Mouse (Mus musculus) forebrain, embryonic 16.5 days (tissue): ENCODE measurements around the gene Naa15. TPM values are rescaled to one million over a fixed set of nuclear protein-coding genes. Genes with fewer than 3 reads are reported as not detected.

Source experiments
- ATAC-seq: fragments of 200-750 bp; cut with Nextera tagmentation; 2 replicates; pipeline ENCODE4 v1.8.0; 2017; ENCODE audit warnings: mild to moderate bottlenecking, moderate library complexity
- H3K27ac ChIP-seq: fragments of 300-500 bp; sonication (generic); 2 replicates; pipeline ENCODE4 v1.5.1; 2014; ENCODE audit warnings: low read length, control low read depth
- H3K27me3 ChIP-seq: fragments of 300-500 bp; sonication (generic); replicated peaks from 2 replicates; pipeline ENCODE4 v1.6.1; 2014; ENCODE audit warnings: low read length; ENCODE audit not compliant: control insufficient read depth, insufficient read depth
- H3K36me3 ChIP-seq: fragments of 300-500 bp; sonication (generic); 2 replicates; pipeline ENCODE4 v1.6.1; 2014; ENCODE audit not compliant: control insufficient read depth, insufficient read depth
- H3K4me1 ChIP-seq: fragments of 300-500 bp; sonication (generic); replicated peaks from 2 replicates; pipeline ENCODE4 v1.6.1; 2014; ENCODE audit warnings: low read length; ENCODE audit not compliant: control insufficient read depth, insufficient read depth
- H3K4me2 ChIP-seq: fragments of 300-500 bp; sonication (generic); 2 replicates; pipeline ENCODE4 v1.6.1; 2014; ENCODE audit warnings: mild to moderate bottlenecking, low read length, control low read depth
- H3K4me3 ChIP-seq: fragments of 300-500 bp; sonication (generic); replicated peaks from 2 replicates; pipeline ENCODE4 v1.5.1; 2014; ENCODE audit warnings: mild to moderate bottlenecking, low read length, control low read depth
- H3K9ac ChIP-seq: fragments of 300-500 bp; sonication (generic); replicated peaks from 2 replicates; pipeline ENCODE4 v1.6.1; 2014; ENCODE audit warnings: low read depth, low read length, control low read depth
- H3K9me3 ChIP-seq: fragments of 300-500 bp; sonication (generic); 2 replicates; pipeline ENCODE4 v1.6.1; 2016; ENCODE audit warnings: low read length; ENCODE audit not compliant: control insufficient read depth
- WGBS: fragments of 180-500 bp; shearing (Covaris S2); extraction: QIAGEN DNeasy Blood & Tissue Kit; methylation state at CpG from one replicate; pipeline ENCODE4 v1.1.7; 2014; 5-methylcytosine and 5-hydroxymethylcytosine counted together
- polyA plus RNA-seq: library from polyadenylated mRNA; unstranded; fragments of >200 nt; fragmentation: Nextera tagmentation; extraction: Ambion mirVana; gene quantifications from 2 replicates; pipeline ENCODE4 v1.2.1, GENCODE M21; 2015

Gene Naa15
- polyA plus RNA-seq, 1 experiment from 2014 or later, result 56.5 TPM

DNA sequence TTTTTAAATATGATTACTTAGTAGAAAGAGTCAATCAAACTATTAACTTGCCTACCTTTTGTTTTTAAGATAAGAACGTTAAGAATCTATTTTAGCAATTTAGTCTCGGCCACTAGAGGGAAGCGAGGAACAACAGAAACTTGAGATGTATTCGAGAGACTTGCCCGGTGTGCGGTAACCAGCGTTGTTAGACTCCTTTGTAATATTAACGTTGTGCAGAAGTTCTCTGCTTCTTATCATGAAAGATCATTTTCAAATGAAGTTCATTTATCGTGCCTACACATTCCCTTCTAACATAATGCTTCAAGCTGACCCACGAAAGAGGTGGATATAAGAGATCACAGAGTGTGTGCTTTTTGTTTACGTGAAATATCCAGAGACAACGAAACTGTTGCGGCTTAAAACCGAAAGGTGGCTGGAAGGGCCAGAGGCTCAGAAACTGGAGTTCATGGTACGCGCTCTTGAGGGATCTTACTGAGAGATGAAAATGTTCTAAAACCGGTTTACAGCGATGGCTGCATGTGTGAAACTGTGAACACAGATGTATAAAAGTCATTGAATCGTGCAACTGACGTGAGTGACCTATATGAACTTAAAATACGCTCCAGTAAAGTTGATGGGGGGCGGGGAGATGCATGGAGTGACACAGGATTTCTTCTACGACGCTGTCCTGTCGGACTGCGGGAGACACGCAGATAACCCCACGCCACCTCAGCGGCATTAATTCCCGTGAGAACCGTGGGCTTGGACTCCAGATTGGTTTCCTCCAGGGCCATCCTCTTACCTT, 36.9 kb upstream of the Naa15 start:
- no peaks in the 10 kb centered on the region for H3K9me3 ChIP-seq
- H3K9ac ChIP-seq, result 0 out of 2 replicates have a peak overlapping the region, but pooled peaks have one; percentile 23
- no peak for ATAC-seq
- peak overlapping the region; percentile 35 for H3K4me2 ChIP-seq
- 46% methylated on average over 31 of the region's 31 CpGs for WGBS
- H3K27me3 ChIP-seq, result no peaks in the 10 kb centered on the region
- H3K27ac ChIP-seq, result no peak overlapping the region
- peak overlapping the region; percentile 25 for H3K4me3 ChIP-seq
- no peaks in the 10 kb centered on the region for H3K4me1 ChIP-seq
- no peaks in the 10 kb centered on the region for H3K36me3 ChIP-seq

DNA sequence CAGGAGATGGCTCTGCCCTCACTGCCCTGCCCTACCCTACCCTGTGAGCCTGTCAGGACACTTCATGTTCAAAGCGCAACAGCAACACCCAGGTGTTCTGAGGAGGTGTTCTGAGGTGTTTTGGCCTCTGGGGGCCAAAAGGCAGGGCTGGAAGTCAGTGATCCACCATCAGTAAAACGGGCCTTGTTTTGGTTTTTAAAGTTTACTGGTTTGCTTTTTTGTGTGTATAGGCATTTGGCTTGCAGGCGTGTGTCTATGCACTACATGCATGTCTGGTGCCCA, 36.3 kb upstream of the Naa15 start:
- no peak overlapping the region for H3K4me2 ChIP-seq
- no peaks in the 10 kb centered on the region for H3K36me3 ChIP-seq
- no peak overlapping the region for H3K4me3 ChIP-seq
- H3K4me1 ChIP-seq, result no peaks in the 10 kb centered on the region
- WGBS, result 82% methylated on average over 3 of the region's 3 CpGs
- H3K9ac ChIP-seq, result no peak overlapping the region
- no peaks in the 10 kb centered on the region for H3K9me3 ChIP-seq
- H3K27me3 ChIP-seq, result no peaks in the 10 kb centered on the region
- no peak overlapping the region for H3K27ac ChIP-seq
- ATAC-seq, result no peak

DNA sequence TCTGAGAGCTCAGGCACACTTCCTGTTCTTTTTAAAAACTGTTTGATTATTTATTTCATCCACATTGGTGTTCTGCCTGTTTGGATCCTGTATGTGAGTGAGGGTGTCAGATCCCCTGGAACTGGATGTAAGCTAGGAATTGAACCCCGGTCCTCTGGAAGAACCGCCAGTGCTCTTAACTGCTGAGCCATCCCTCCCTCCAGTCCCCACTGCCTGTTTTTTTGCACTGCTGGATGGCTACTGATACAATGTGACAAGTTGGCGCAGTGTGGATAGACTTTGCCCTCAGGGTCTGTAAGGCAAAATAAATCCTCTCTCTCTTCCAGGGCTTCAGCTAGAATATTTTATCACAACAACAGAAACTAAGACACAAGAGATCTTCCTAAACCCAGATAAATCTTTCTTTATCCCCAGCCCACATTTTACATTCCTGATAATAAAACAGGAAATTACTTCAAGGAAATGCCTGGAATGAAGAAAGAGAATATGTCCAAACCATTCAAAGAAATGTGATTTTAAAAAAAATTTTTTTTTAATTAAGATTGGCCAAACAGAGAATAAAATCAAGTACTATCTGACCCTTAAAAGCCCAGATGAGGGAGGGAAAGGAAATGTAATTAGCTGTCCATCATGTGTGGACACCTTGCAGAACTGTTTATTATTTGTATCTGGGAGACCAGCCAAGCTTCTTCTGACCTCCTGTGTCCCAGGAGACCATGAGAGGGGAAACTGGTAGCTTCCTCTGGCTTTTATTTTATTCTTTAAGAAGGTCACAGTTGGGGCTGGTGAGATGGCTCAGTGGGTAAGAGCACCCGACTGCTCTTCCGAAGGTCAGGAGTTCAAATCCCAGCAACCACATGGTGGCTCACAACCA, 34.9 kb upstream of the Naa15 start:
- no peaks in the 10 kb centered on the region for H3K36me3 ChIP-seq
- WGBS, result 92% methylated on average over 5 of the region's 5 CpGs
- no peak overlapping the region for H3K9ac ChIP-seq
- ATAC-seq, result no peak
- H3K9me3 ChIP-seq, result no peaks in the 10 kb centered on the region
- H3K4me1 ChIP-seq, result no peaks in the 10 kb centered on the region
- no peaks in the 10 kb centered on the region for H3K27me3 ChIP-seq
- no peak overlapping the region for H3K27ac ChIP-seq
- no peak overlapping the region for H3K4me3 ChIP-seq
- H3K4me2 ChIP-seq, result no peak overlapping the region

DNA sequence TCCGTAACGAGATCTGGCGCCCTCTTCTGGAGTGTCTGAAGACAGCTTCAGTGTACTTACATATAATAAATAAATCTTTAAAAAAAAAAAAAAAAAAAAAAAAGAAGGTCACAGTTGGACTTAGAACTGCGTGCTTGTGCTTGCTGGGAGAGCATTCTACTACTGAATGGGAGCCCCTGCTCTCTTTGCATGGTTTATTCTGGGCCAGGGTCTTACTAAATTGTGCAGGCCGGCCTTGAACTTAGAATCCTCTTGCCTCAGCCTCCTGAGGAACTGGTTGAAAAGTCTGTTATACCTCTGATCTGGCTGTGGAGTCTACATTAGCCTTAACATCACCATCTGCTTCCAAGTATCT, 34.3 kb upstream of the Naa15 start:
- no peak for ATAC-seq
- no peak overlapping the region for H3K4me3 ChIP-seq
- 74% methylated on average over 2 of the region's 5 CpGs for WGBS
- H3K4me2 ChIP-seq, result no peak overlapping the region
- H3K9me3 ChIP-seq, result no peaks in the 10 kb centered on the region
- no peak overlapping the region for H3K27ac ChIP-seq
- H3K4me1 ChIP-seq, result no peaks in the 10 kb centered on the region
- H3K9ac ChIP-seq, result no peak overlapping the region
- no peaks in the 10 kb centered on the region for H3K27me3 ChIP-seq
- no peaks in the 10 kb centered on the region for H3K36me3 ChIP-seq

DNA sequence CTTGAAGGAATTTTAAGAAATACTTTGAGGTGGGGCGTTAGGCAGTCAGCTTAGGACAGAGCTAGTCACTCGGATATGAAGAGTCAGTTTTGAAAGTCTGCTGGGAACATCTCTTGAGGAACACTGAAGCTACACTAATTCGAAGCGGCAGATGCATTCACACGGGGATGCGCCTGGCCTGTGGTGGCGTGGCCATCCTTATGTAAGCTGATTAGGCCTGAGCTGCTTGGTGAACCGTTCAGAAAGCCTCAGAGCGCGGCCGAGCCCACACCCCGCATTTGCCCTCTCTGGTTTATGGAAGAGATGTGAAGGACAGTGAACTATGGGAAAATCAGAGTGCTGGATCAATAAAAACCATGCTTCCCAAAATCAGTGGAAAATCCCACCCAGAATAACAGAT, 31.5 kb upstream of the Naa15 start:
- no peak overlapping the region for H3K4me3 ChIP-seq
- H3K27ac ChIP-seq, result no peak overlapping the region
- no peaks in the 10 kb centered on the region for H3K36me3 ChIP-seq
- H3K9ac ChIP-seq, result no peak overlapping the region
- no peaks in the 10 kb centered on the region for H3K4me1 ChIP-seq
- no peak overlapping the region for H3K4me2 ChIP-seq
- no peaks in the 10 kb centered on the region for H3K9me3 ChIP-seq
- ATAC-seq, result no peak
- H3K27me3 ChIP-seq, result no peaks in the 10 kb centered on the region
- WGBS, result 29% methylated on average over 12 of the region's 12 CpGs

DNA sequence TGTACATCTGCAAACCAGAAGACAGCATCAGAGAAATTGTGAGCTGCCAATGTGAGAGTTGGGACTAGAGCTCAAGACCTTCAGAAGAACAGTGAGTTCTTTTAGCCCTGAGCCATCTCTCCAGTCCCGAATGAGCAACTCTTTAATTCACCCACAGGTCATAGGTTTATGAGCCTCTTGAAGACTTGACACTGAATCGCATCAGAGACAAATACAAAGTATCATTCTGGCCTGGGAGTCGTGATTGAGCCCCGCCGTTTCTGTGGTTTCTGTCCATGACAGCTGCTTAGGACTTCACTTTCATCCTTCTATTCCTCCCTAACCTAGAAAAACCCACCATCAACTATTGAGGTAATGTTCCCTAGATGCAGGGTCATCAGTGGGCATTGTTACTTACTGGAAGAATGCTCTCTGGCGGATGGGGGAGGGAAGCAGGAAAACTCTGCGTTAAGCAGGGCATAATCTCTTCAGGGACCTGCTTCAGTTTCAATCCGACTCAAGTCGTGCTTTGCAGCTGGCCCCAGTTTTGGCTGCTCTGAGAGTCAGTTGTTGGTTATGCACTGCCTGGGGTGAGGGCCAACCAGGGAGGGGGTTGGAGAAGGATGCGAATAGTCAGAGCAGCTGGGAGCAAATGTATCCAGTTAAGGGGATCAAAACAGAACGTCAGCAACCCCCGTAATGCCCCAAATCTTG, 28.4 kb upstream of the Naa15 start:
- Histone ChIP-seq H3K4me3 (no peak overlapping the region), H3K4me1 (no peaks in the 10 kb centered on the region; the same call in 1 of the 2 replicates), H3K27me3 (no peaks in the 10 kb centered on the region), H3K27ac (no peak overlapping the region), H3K4me2 (no peak overlapping the region), H3K36me3 (no peaks in the 10 kb centered on the region), H3K9ac (no peak overlapping the region), H3K9me3 (no peaks in the 10 kb centered on the region)
- 53% methylated on average over 12 of the region's 12 CpGs for WGBS
- ATAC-seq, result no peak

DNA sequence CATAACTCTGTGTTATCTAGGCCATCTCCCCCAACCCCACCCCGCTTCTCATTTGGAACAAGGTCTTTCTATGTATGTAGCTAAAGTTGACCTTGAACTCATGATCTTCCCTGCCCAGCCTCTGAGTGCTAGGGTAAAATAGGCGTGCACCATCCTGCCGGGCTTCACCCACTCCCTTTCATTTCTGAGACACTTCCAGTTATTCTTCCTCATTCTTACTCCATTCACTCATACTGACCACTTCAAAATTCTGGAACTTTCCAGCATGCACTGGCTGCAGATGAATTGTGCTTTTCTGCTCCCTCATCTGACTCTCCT, 27.9 kb upstream of the Naa15 start:
- Histone ChIP-seq H3K4me1 (no peaks in the 10 kb centered on the region; the same call in 1 of the 2 replicates), H3K4me2 (no peak overlapping the region), H3K4me3 (no peak overlapping the region), H3K9ac (no peak overlapping the region), H3K36me3 (no peaks in the 10 kb centered on the region), H3K9me3 (no peaks in the 10 kb centered on the region), H3K27ac (no peak overlapping the region), H3K27me3 (no peaks in the 10 kb centered on the region)
- WGBS, result 82% methylated on average over 3 of the region's 3 CpGs
- no peak for ATAC-seq

DNA sequence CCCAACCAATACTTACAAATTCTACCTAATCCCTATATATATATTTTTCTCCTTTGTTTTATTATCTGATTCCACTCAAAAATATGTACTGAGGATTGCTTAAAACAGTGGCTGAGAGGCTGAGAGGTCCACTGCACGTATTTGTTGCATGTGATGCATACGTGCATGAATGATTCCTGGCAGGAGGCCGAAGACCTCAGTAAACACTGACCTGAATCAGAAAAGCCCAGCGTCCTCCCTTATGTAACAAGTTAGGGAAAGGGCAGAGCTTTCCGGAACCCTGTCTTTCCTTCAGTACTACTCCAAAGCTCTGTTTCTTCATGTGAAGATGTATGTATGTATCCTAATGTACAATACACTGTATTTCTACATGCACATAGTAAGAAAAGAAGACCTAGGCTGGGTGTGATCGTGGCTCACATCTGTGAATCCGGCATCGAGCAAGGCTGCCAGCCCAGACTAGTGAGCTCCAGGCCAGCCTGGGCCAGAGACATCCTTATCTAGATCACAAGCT, 27.0 kb upstream of the Naa15 start:
- Histone ChIP-seq H3K4me1 (no peaks in the 10 kb centered on the region; the same call in 1 of the 2 replicates), H3K27me3 (no peaks in the 10 kb centered on the region), H3K27ac (no peak overlapping the region), H3K36me3 (no peaks in the 10 kb centered on the region), H3K4me3 (no peak overlapping the region), H3K9me3 (no peaks in the 10 kb centered on the region), H3K9ac (no peak overlapping the region), H3K4me2 (no peak overlapping the region)
- no peak for ATAC-seq
- WGBS, result 53% methylated on average over 8 of the region's 8 CpGs

DNA sequence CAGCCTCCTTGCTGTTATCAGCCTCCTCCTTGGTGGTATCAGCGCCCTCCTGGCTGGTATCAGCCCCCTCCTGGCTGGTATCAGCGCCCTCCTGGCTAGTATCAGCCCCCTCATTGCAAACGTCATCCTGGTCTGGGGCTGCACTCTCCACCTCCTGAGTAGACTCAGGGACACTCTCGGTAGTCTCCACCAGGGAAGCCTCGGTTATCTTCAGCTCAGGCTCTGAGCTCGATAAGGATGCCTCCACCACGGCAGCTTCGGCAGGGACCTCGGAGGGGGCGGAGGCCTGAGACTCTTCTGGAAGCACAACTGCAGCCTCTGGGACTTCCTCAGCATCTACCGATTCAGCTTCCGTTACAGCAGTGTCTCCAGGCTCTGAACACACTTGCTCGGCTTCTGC, 26.0 kb upstream of the Naa15 start:
- no peaks in the 10 kb centered on the region for H3K36me3 ChIP-seq
- H3K9me3 ChIP-seq, result no peaks in the 10 kb centered on the region
- H3K9ac ChIP-seq, result peak overlapping the region; percentile 39; the same call in 1 of the 2 replicates
- H3K4me2 ChIP-seq, result peak overlapping the region; percentile 29
- 9% methylated on average over 13 of the region's 13 CpGs for WGBS
- H3K27me3 ChIP-seq, result no peaks in the 10 kb centered on the region
- H3K4me3 ChIP-seq, result no peak overlapping the region
- H3K4me1 ChIP-seq, result no peaks in the 10 kb centered on the region; the same call in 1 of the 2 replicates
- no peak for ATAC-seq
- no peak overlapping the region for H3K27ac ChIP-seq
